Mouse (Mus musculus) MEL (cell line): ENCODE data around the gene Mapk8ip1. TPM values are rescaled to one million over a fixed set of nuclear protein-coding genes. Genes with fewer than 3 reads are reported as not detected.

Experiments used
- DNase-seq: peaks from one replicate; pipeline ENCODE4 v3.0.0; 2011; ENCODE audit warnings: low read depth, low spot score
- H3K27ac ChIP-seq: 2 replicates; pipeline ENCODE4 v1.5.1; 2012; ENCODE audit warnings: low read depth, mild to moderate bottlenecking, control low read depth, low read length, moderate library complexity; ENCODE audit not compliant: control insufficient read depth
- H3K27me3 ChIP-seq, 2 experiments: fragments of 150-350 bp in 1 of 2; sonication (generic) in 1 of 2; 2 replicates each; pipeline ENCODE4 v1.6.1; 2012; ENCODE audit warnings: low read length in 2 of 2, mild to moderate bottlenecking in 2 of 2, improper control_type of control experiment in 1 of 2, moderate library complexity in 1 of 2; ENCODE audit not compliant: insufficient read depth in 2 of 2, control insufficient read depth in 1 of 2
- H3K36me3 ChIP-seq, 2 experiments: 2 replicates each; pipeline ENCODE4 v1.6.1; 2012 to 2014; ENCODE audit warnings: low read length in 2 of 2, improper control_type of control experiment in 1 of 2, inconsistent platforms in 1 of 2, mild to moderate bottlenecking in 1 of 2; ENCODE audit not compliant: insufficient read depth in 2 of 2, control insufficient read depth in 1 of 2
- H3K4me1 ChIP-seq, 2 experiments: fragments of 150-350 bp in 1 of 2; sonication (generic) in 1 of 2; 2 replicates each; pipeline ENCODE4 v1.6.1; 2012; ENCODE audit warnings: low read length in 2 of 2, improper control_type of control experiment in 1 of 2, mild to moderate bottlenecking in 1 of 2; ENCODE audit not compliant: insufficient read depth in 2 of 2, control insufficient read depth in 1 of 2
- H3K4me3 ChIP-seq, 2 experiments: fragments of 150-350 bp in 1 of 2; sonication (generic) in 1 of 2; 2 replicates each; pipeline ENCODE4 v1.5.1; 2012; ENCODE audit warnings: low read depth in 2 of 2, low read length in 2 of 2, mild to moderate bottlenecking in 2 of 2, moderate library complexity in 2 of 2, control low read depth in 1 of 2, improper control_type of control experiment in 1 of 2; ENCODE audit not compliant: control insufficient read depth in 1 of 2, insufficient read depth in 1 of 2
- H3K79me2 ChIP-seq: 2 replicates; pipeline ENCODE4 v1.6.1; 2012; ENCODE audit warnings: mild to moderate bottlenecking, low read length, moderate library complexity; ENCODE audit not compliant: control insufficient read depth, poor library complexity, insufficient read depth
- H3K9ac ChIP-seq: 2 replicates; pipeline ENCODE4 v1.6.1; 2012; ENCODE audit warnings: low read depth, mild to moderate bottlenecking, control low read depth, low read length, moderate library complexity; ENCODE audit not compliant: control insufficient read depth, poor library complexity, severe bottlenecking
- H3K9me3 ChIP-seq: fragments of 150-350 bp; sonication (generic); replicated peaks from 2 replicates; pipeline ENCODE4 v1.6.1; 2012; ENCODE audit warnings: mild to moderate bottlenecking, low read length, improper control_type of control experiment, moderate library complexity; ENCODE audit not compliant: insufficient read depth
- CHD1 ChIP-seq: IDR thresholded peaks from 2 replicates; pipeline ENCODE4 v1.6.1; 2012; ENCODE audit warnings: low read depth, mild to moderate bottlenecking, inconsistent platforms, low read length, improper control_type of control experiment
- CHD2 ChIP-seq: IDR thresholded peaks from 2 replicates; pipeline ENCODE4 v1.6.1; 2011; ENCODE audit warnings: low read length, improper control_type of control experiment
- CTCF ChIP-seq, 3 experiments: IDR thresholded peaks in 2 of 3; conservative IDR thresholded peaks in 1 of 3; 2 replicates each; pipeline ENCODE4 v1.5.1; 2011 to 2012; ENCODE audit warnings: low read length in 3 of 3, low read depth in 2 of 3, mild to moderate bottlenecking in 2 of 3, improper control_type of control experiment in 1 of 3, inconsistent platforms in 1 of 3, mixed read lengths in 1 of 3, moderate library complexity in 1 of 3; ENCODE audit not compliant: control insufficient read depth in 1 of 3, insufficient read depth in 1 of 3, poor library complexity in 1 of 3, severe bottlenecking in 1 of 3
- ETS1 ChIP-seq: IDR thresholded peaks from 2 replicates; pipeline ENCODE4 v1.6.1; 2012; ENCODE audit warnings: low read depth, mild to moderate bottlenecking, inconsistent platforms, low read length, improper control_type of control experiment, moderate library complexity
- KAT2A ChIP-seq: conservative IDR thresholded peaks from 2 replicates; pipeline ENCODE4 v1.6.1; 2012; ENCODE audit warnings: low read depth, low read length, improper control_type of control experiment, inconsistent platforms
- MAFK ChIP-seq: IDR thresholded peaks from 2 replicates; pipeline ENCODE4 v1.6.1; 2011; ENCODE audit warnings: low read depth, mild to moderate bottlenecking, low read length, improper control_type of control experiment, borderline replicate concordance
- MAZ ChIP-seq: IDR thresholded peaks from 2 replicates; pipeline ENCODE4 v1.6.1; 2012; ENCODE audit warnings: low read depth, mild to moderate bottlenecking, inconsistent platforms, low read length, improper control_type of control experiment
- MEF2A ChIP-seq: IDR thresholded peaks from 2 replicates; pipeline ENCODE4 v1.6.1; 2014; ENCODE audit warnings: low read depth, mild to moderate bottlenecking, inconsistent platforms, low read length, improper control_type of control experiment; ENCODE audit not compliant: poor library complexity, insufficient replicate concordance, severe bottlenecking; ENCODE audit errors: extremely low read depth
- MXI1 ChIP-seq: IDR thresholded peaks from 2 replicates; pipeline ENCODE4 v1.6.1; 2011; ENCODE audit warnings: mild to moderate bottlenecking, low read depth, low read length, improper control_type of control experiment
- MYC ChIP-seq: IDR thresholded peaks from 2 replicates; pipeline ENCODE4 v1.6.1; 2011; ENCODE audit warnings: low read depth, mild to moderate bottlenecking, low read length, improper control_type of control experiment, moderate library complexity
- POLR2A ChIP-seq, 2 experiments: IDR thresholded peaks; 2 replicates each; pipeline ENCODE4 v1.6.1; 2011 to 2012; ENCODE audit warnings: low read length in 2 of 2, mild to moderate bottlenecking in 2 of 2, control low read depth in 1 of 2, improper control_type of control experiment in 1 of 2, low read depth in 1 of 2, moderate library complexity in 1 of 2; ENCODE audit not compliant: control insufficient read depth in 1 of 2, insufficient read depth in 1 of 2, poor library complexity in 1 of 2
- POLR2AphosphoS2 ChIP-seq: IDR thresholded peaks from 2 replicates; pipeline ENCODE4 v1.6.1; 2011; ENCODE audit warnings: low read length, improper control_type of control experiment
- SIN3A ChIP-seq: IDR thresholded peaks from 2 replicates; pipeline ENCODE4 v1.6.1; 2012; ENCODE audit warnings: low read length, improper control_type of control experiment, inconsistent platforms
- SMC3 ChIP-seq: IDR thresholded peaks from 2 replicates; pipeline ENCODE4 v1.6.1; 2011; ENCODE audit warnings: low read depth, low read length, improper control_type of control experiment
- TCF12 ChIP-seq: IDR thresholded peaks from 2 replicates; pipeline ENCODE4 v1.6.1; 2014; ENCODE audit warnings: low read depth, mild to moderate bottlenecking, inconsistent platforms, low read length, improper control_type of control experiment, moderate library complexity
- USF1 ChIP-seq: IDR thresholded peaks from 2 replicates; pipeline ENCODE4 v1.6.1; 2014; ENCODE audit warnings: low read depth, mild to moderate bottlenecking, inconsistent platforms, low read length, improper control_type of control experiment, moderate library complexity
- ZMIZ1 ChIP-seq: IDR thresholded peaks from 2 replicates; pipeline ENCODE4 v1.6.1; 2012; ENCODE audit warnings: low read depth, mild to moderate bottlenecking, inconsistent platforms, low read length, improper control_type of control experiment, moderate library complexity
- ZNF384 ChIP-seq: IDR thresholded peaks from 2 replicates; pipeline ENCODE4 v1.6.1; 2012; ENCODE audit warnings: low read depth, mild to moderate bottlenecking, inconsistent platforms, low read length, improper control_type of control experiment
- polyA plus RNA-seq, 2 experiments: library from polyadenylated mRNA; stranded (reverse) in 1 of 2; unstranded in 1 of 2; fragments of >175 nt in 1 of 2; fragments of >200 nt in 1 of 2; gene quantifications; 2 replicates each; pipeline versions ENCODE4 v1.2.1 to v1.2.4; 2012; ENCODE audit warnings: low replicate concordance in 2 of 2, low read depth in 1 of 2; ENCODE audit not compliant: insufficient read length in 2 of 2, insufficient read depth in 1 of 2, missing spikeins in 1 of 2
- total RNA-seq: library from RNA; depleted of rRNA; stranded (reverse); fragments of 300-350 nt; gene quantifications from 2 replicates; pipeline ENCODE4 v1.2.3, GENCODE M21; 2012

Gene Mapk8ip1
- total and polyA plus RNA-seq, 3 experiments, result 2.5 to 3.8 TPM; not detected in 1

- Histone ChIP-seq H3K9me3 (no peaks in the 10 kb centered on the region), H3K4me1 (peaks cover 9 to 21% of the 10 kb centered on the region in 2 experiments), H3K27ac (no peak overlapping the region), H3K36me3 (peaks cover 0 to 11% of the 10 kb centered on the region in 2 experiments; a peak in 2 of 4 replicates), H3K4me3 (no peak overlapping the region), H3K27me3 (no peaks in the 10 kb centered on the region), H3K79me2 (no peaks in the 10 kb centered on the region), H3K9ac (no peak overlapping the region)
- no peak for DNase-seq
- TF ChIP-seq MAFK (no peak), CHD2 (no peak), TCF12 (no peak), ZMIZ1 (no peak), POLR2A (IDR thresholded peaks at IDR 0.05; ENCODE audit: control insufficient read depth in 1 of 2, insufficient read depth in 1 of 2, low read depth in 1 of 2, low read length in 2 of 2, poor library complexity in 1 of 2) (no peak)
Observed at GRCm38 (mm10) chr2:92391703-92392317, 9.3 kb downstream of the Mapk8ip1 start.

GRCm38 (mm10) chr2:92391116-92391515, 9.9 kb downstream of the Mapk8ip1 start:
- TF ChIP-seq CTCF (IDR thresholded peaks at IDR 0.05 in 2 of 3, conservative IDR thresholded peaks at IDR 0.05 in 1 of 3; ENCODE audit: control insufficient read depth in 1 of 3, insufficient read depth in 1 of 3, low read depth in 2 of 3, low read length in 3 of 3, poor library complexity in 1 of 3, severe bottlenecking in 1 of 3) (no peak), ZNF384 (no peak), POLR2AphosphoS2 (no peak), MAZ (no peak), MAFK (no peak), MXI1 (no peak), KAT2A (no peak), MEF2A (no peak), SIN3A (no peak), TCF12 (no peak), ETS1 (no peak), USF1 (no peak), MYC (no peak), CHD1 (no peak), SMC3 (no peak)
- Histone ChIP-seq H3K9ac (no peak overlapping the region), H3K9me3 (no peaks in the 10 kb centered on the region), H3K4me1 (peaks cover 9 to 21% of the 10 kb centered on the region in 2 experiments), H3K36me3 (peaks cover 0 to 11% of the 10 kb centered on the region in 2 experiments; a peak in 2 of 4 replicates), H3K27ac (no peak overlapping the region), H3K4me3 (no peak overlapping the region), H3K79me2 (no peaks in the 10 kb centered on the region), H3K27me3 (no peaks in the 10 kb centered on the region)
- DNase-seq, result no peak
